ENCODE assay signal across 8 mouse cellular contexts in genomic region chr17:34188010-34188409, GRCm38 (mm10). TPM values are rescaled to one million over a fixed set of nuclear protein-coding genes. Genes with fewer than 3 reads are reported as not detected.
DNase-seq lines count a peak whose midpoint lies in the region; ATAC-seq and TF ChIP-seq lines count a peak whose summit lies in the region.

No protein-coding gene starts in this region.

- TF ChIP-seq POLR2A in liver, adult 2 months (IDR thresholded peaks at IDR 0.05; ENCODE audit: extremely low read depth, insufficient read depth, low read length), result no peak
- TF ChIP-seq POLR2A in olfactory bulb, adult 2 months (IDR thresholded peaks at IDR 0.05; ENCODE audit: insufficient read depth, low read depth, low read length), result no peak

- no peaks in the 10 kb centered on the region for H3K9me3 ChIP-seq in kidney, postnatal 0 days (replicated peaks; ENCODE audit: low read length)
- no peaks in the 10 kb centered on the region for H3K9me3 ChIP-seq in heart, embryonic 12.5 days (replicated peaks)

- peak overlapping the region; percentile 75 for H3K27ac ChIP-seq in kidney, postnatal 0 days
- no peak overlapping the region for H3K27ac ChIP-seq in heart, embryonic 12.5 days (ENCODE audit: poor library complexity, severe bottlenecking)
- H3K27ac ChIP-seq in liver, adult 2 months (replicated peaks; ENCODE audit: insufficient read depth, low read depth, low read length), result peak overlapping the region; percentile 75
- H3K27ac ChIP-seq in olfactory bulb, adult 2 months (ENCODE audit: insufficient read depth, low read depth, low read length), result no peak overlapping the region

- WGBS in kidney, postnatal 0 days, result 3% methylated on average over 20 of the region's 20 CpGs
- 5% methylated on average over 20 of the region's 20 CpGs for WGBS in heart, embryonic 12.5 days
- WGBS in liver, adult 2 months, result under 1% methylated on average over 20 of the region's 20 CpGs
- 5% methylated on average over 20 of the region's 20 CpGs for WGBS in olfactory bulb, adult 2 months

- peak overlapping the region; percentile 69 for H3K4me3 ChIP-seq in kidney, postnatal 0 days (replicated peaks; ENCODE audit: low read depth, low read length)
- peak overlapping the region; percentile 55 for H3K4me3 ChIP-seq in heart, embryonic 12.5 days
- peak overlapping the region; percentile 70 for H3K4me3 ChIP-seq in liver, adult 2 months (ENCODE audit: insufficient read depth, low read depth, low read length)
- peak overlapping the region; percentile 67 for H3K4me3 ChIP-seq in olfactory bulb, adult 2 months (ENCODE audit: insufficient read depth, low read depth, low read length)

- DNase-seq in kidney, postnatal 0 days (ENCODE audit: low spot score), result peak; percentile 22
- no peak for DNase-seq in kidney, postnatal 10 days
- DNase-seq in adrenal gland, postnatal 14 days, result peak; percentile 70
- DNase-seq in liver, adult 2 months (ENCODE audit: extremely low read depth, low read depth, low spot score), result peak; percentile 45
- DNase-seq in right cerebral cortex, postnatal 14 days, result no peak

- H3K4me2 ChIP-seq in kidney, postnatal 0 days (ENCODE audit: low read length), result peak overlapping the region; percentile 68
- peak overlapping the region; percentile 86 for H3K4me2 ChIP-seq in heart, embryonic 12.5 days

- no peaks in the 10 kb centered on the region; the same call in 1 of the 2 replicates for H3K79me2 ChIP-seq in liver, adult 2 months (ENCODE audit: control insufficient read depth, insufficient read depth, low read length)

- peak overlapping the region; percentile 69 for H3K9ac ChIP-seq in kidney, postnatal 0 days (ENCODE audit: low read depth, low read length)
- H3K9ac ChIP-seq in heart, embryonic 12.5 days, result peak overlapping the region; percentile 58
- H3K9ac ChIP-seq in liver, adult 2 months (ENCODE audit: low read depth, low read length), result peak overlapping the region; percentile 79

- no peaks in the 10 kb centered on the region; the same call in 1 of the 2 replicates for H3K4me1 ChIP-seq in kidney, postnatal 0 days (replicated peaks; ENCODE audit: insufficient read depth, low read length)
- H3K4me1 ChIP-seq in heart, embryonic 12.5 days (replicated peaks), result peaks cover 14% of the 10 kb centered on the region
- peaks cover 16% of the 10 kb centered on the region for H3K4me1 ChIP-seq in liver, adult 2 months (ENCODE audit: control insufficient read depth, insufficient read depth, low read length)
- peaks cover 20% of the 10 kb centered on the region for H3K4me1 ChIP-seq in olfactory bulb, adult 2 months (ENCODE audit: control insufficient read depth, insufficient read depth, low read length)

- H3K36me3 ChIP-seq in kidney, postnatal 0 days (ENCODE audit: insufficient read depth, low read length), result 0 out of 2 replicates have a peak, but pooled peaks cover 3% of the 10 kb centered on the region
- H3K36me3 ChIP-seq in heart, embryonic 12.5 days, result no peaks in the 10 kb centered on the region
- peaks cover 2% of the 10 kb centered on the region; the same call in 1 of the 2 replicates for H3K36me3 ChIP-seq in liver, adult 2 months (ENCODE audit: control insufficient read depth, insufficient read depth, low read length)

- no peak for ATAC-seq in kidney, postnatal 0 days (replicated peaks; ENCODE audit: low FRiP score, low read depth)
- no peak for ATAC-seq in heart, embryonic 12.5 days (ENCODE audit: insufficient number of reproducible peaks, low FRiP score)
- no peak for ATAC-seq in cerebellum, adult (ENCODE audit: insufficient number of reproducible peaks, low FRiP score, low TSS enrichment)

- peaks cover 14% of the 10 kb centered on the region for H3K27me3 ChIP-seq in kidney, postnatal 0 days (ENCODE audit: insufficient read depth, low read length)
- peaks cover 92% of the 10 kb centered on the region for H3K27me3 ChIP-seq in heart, embryonic 12.5 days (replicated peaks)
- no peaks in the 10 kb centered on the region for H3K27me3 ChIP-seq in liver, adult 2 months (ENCODE audit: control insufficient read depth, insufficient read depth, low read length)

- TF ChIP-seq CTCF in kidney, postnatal 0 days (IDR thresholded peaks at IDR 0.05; ENCODE audit: low read depth), result no peak
- TF ChIP-seq CTCF in liver, adult 2 months (IDR thresholded peaks at IDR 0.05; ENCODE audit: low read depth, low read length), result no peak
- TF ChIP-seq CTCF in olfactory bulb, adult 2 months (IDR thresholded peaks at IDR 0.05; ENCODE audit: insufficient read depth, low read depth, low read length), result no peak

RNA-seq across cellular contexts. Expression of gene Psmb9, which starts 0.4 kb away (rescaled TPM):
- 5.9 TPM in 2 replicates for polyA plus RNA-seq in kidney, postnatal 0 days (2015; fragmentation: Nextera tagmentation; extraction: Ambion mirVana)
- total RNA-seq in adrenal gland, postnatal 14 days (2021), result 6.9 and 12.2 TPM in 2 replicates
- 0.59 and 0.91 TPM in 2 replicates for polyA plus RNA-seq in heart, embryonic 12.5 days (2016; fragmentation: Nextera tagmentation; extraction: Ambion mirVana)
- total RNA-seq in liver, adult 2 months (2014; rRNA removed), result 23.3 and 38.1 TPM in 2 replicates
- polyA plus RNA-seq in liver, adult 2 months (2012; rRNA removed), result 38.0 and 41.5 TPM in 2 replicates
- polyA plus RNA-seq in olfactory bulb, adult 2 months (2012; ENCODE audit: insufficient read depth, insufficient read length, low replicate concordance, missing spikeins), result 272 TPM in 1 of 2 replicates, not detected in the other

RNA-seq across cellular contexts. Expression of gene Tap1, which starts 0.7 kb away (rescaled TPM):
- 8.5 and 8.8 TPM in 2 replicates for polyA plus RNA-seq in kidney, postnatal 0 days (2015; fragmentation: Nextera tagmentation; extraction: Ambion mirVana)
- 11.1 and 20.4 TPM in 2 replicates for total RNA-seq in adrenal gland, postnatal 14 days (2021)
- 1.1 TPM in 2 replicates for polyA plus RNA-seq in heart, embryonic 12.5 days (2016; fragmentation: Nextera tagmentation; extraction: Ambion mirVana)
- 15.1 and 17.3 TPM in 2 replicates for total RNA-seq in liver, adult 2 months (2014; rRNA removed)
- polyA plus RNA-seq in liver, adult 2 months (2012; rRNA removed), result 18.8 and 23.5 TPM in 2 replicates
- polyA plus RNA-seq in olfactory bulb, adult 2 months (2012; ENCODE audit: insufficient read depth, insufficient read length, low replicate concordance, missing spikeins), result not detected in 2 replicates

RNA-seq across cellular contexts. Expression of gene Psmb8, which starts 9.5 kb away (rescaled TPM):
- polyA plus RNA-seq in kidney, postnatal 0 days (2015; fragmentation: Nextera tagmentation; extraction: Ambion mirVana), result 17.7 and 21.6 TPM in 2 replicates
- total RNA-seq in adrenal gland, postnatal 14 days (2021), result 21.0 and 33.6 TPM in 2 replicates
- polyA plus RNA-seq in heart, embryonic 12.5 days (2016; fragmentation: Nextera tagmentation; extraction: Ambion mirVana), result 1.9 and 2.0 TPM in 2 replicates
- total RNA-seq in liver, adult 2 months (2014; rRNA removed), result 66.9 and 101 TPM in 2 replicates
- polyA plus RNA-seq in liver, adult 2 months (2012; rRNA removed), result 56.7 and 80.3 TPM in 2 replicates
- polyA plus RNA-seq in olfactory bulb, adult 2 months (2012; ENCODE audit: insufficient read depth, insufficient read length, low replicate concordance, missing spikeins), result not detected in 2 replicates

RNA-seq across cellular contexts. Expression of gene Tap2, which starts 15.3 kb away (rescaled TPM):
- polyA plus RNA-seq in kidney, postnatal 0 days (2015; fragmentation: Nextera tagmentation; extraction: Ambion mirVana), result 8.8 TPM in 2 replicates
- 33.2 and 34.9 TPM in 2 replicates for total RNA-seq in adrenal gland, postnatal 14 days (2021)
- polyA plus RNA-seq in heart, embryonic 12.5 days (2016; fragmentation: Nextera tagmentation; extraction: Ambion mirVana), result 1.3 and 1.7 TPM in 2 replicates
- 14.4 and 15.2 TPM in 2 replicates for total RNA-seq in liver, adult 2 months (2014; rRNA removed)
- polyA plus RNA-seq in liver, adult 2 months (2012; rRNA removed), result 18.4 and 24.6 TPM in 2 replicates
- 159 TPM in 1 of 2 replicates, not detected in the other for polyA plus RNA-seq in olfactory bulb, adult 2 months (2012; ENCODE audit: insufficient read depth, insufficient read length, low replicate concordance, missing spikeins)

RNA-seq across cellular contexts. Expression of gene H2-DMb1, which starts 35.1 kb away (rescaled TPM):
- polyA plus RNA-seq in kidney, postnatal 0 days (2015; fragmentation: Nextera tagmentation; extraction: Ambion mirVana), result 12.9 and 13.5 TPM in 2 replicates
- total RNA-seq in adrenal gland, postnatal 14 days (2021), result 3.6 and 8.3 TPM in 2 replicates
- polyA plus RNA-seq in heart, embryonic 12.5 days (2016; fragmentation: Nextera tagmentation; extraction: Ambion mirVana), result 0.33 and 0.41 TPM in 2 replicates
- total RNA-seq in liver, adult 2 months (2014; rRNA removed), result 4.2 and 6.6 TPM in 2 replicates
- 8.3 and 14.5 TPM in 2 replicates for polyA plus RNA-seq in liver, adult 2 months (2012; rRNA removed)
- polyA plus RNA-seq in olfactory bulb, adult 2 months (2012; ENCODE audit: insufficient read depth, insufficient read length, low replicate concordance, missing spikeins), result not detected in 2 replicates

Comparison
In these comparisons a context has a peak if more than half of its experiments do, and no peak if none do; other contexts are left out.
1. DNase-seq: peak in kidney, postnatal 0 days (single experiment), adrenal gland, postnatal 14 days (single experiment) and liver, adult 2 months (single experiment); none in kidney, postnatal 10 days (single experiment) and right cerebral cortex, postnatal 14 days (single experiment).
2. H3K27ac ChIP-seq: peak in kidney, postnatal 0 days (single experiment) and liver, adult 2 months (single experiment); none in heart, embryonic 12.5 days (single experiment) and olfactory bulb, adult 2 months (single experiment).
3. Peak in every context shown above with its lines, with median percentiles within 50 percentile points of each other: H3K4me3 ChIP-seq and H3K9ac ChIP-seq.